ENCODE assay signal across 21 mouse cellular contexts in the genomic region with DNA sequence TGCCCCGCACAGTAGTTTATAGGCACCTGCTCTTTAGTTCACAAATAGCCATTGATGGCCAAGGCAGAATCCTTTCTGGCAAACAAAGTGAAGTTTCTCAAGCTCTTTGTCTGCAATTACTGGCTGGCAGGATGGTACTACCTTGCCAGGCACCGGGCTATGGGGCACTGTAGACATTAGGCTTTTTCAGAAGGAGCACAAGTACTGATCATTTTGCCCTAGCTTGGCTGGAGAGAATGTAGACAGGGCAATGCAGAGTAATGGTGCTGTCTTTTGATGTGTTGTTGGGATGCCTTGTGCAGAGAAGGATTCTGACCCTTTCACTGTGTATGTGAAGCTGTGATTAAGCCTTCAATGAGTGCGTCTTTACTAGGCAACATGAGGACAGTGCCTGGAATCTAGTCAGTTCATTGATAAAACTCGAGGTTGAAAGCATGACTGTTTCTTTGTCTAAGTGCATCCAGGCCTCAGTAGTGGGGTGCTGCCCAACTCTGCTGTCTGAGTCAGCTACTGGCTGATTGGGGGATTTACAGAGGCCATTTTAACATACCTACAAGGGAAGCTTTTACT. TPM values are rescaled to one million over a fixed set of nuclear protein-coding genes. Genes with fewer than 3 reads are reported as not detected.
DNase-seq lines count a peak whose midpoint lies in the region; ATAC-seq lines count a peak whose summit lies in the region.
"Had no signal": no experiment of that assay in that cellular context is flagged by ENCODE, and none has a peak within 500 bp of the region (broad histone marks: within the 10 kb centered on the region; RNA-seq: fewer than 3 reads in every experiment).

No protein-coding gene starts in this region.

- no peaks in the 10 kb centered on the region for H3K36me3 ChIP-seq in hindbrain, embryonic 12.5 days
- H3K36me3 ChIP-seq in midbrain, embryonic 13.5 days = no peaks in the 10 kb centered on the region
- H3K36me3 ChIP-seq: G1E; heart, embryonic 10.5 days; limb, embryonic 13.5 days had no signal

- DNase-seq in Muller cell, postnatal 12 days (ENCODE audit: inconsistent ontology term) = peak; percentile 91
- DNase-seq in brain, adult 2 months (ENCODE audit: low read depth, low spot score) = peak; percentile 5
- DNase-seq in urinary bladder, adult 2 months (ENCODE audit: low spot score) = no peak
- DNase-seq in layer of hippocampus, postnatal 14 days (ENCODE audit: low spot score in 2 of 2) = no peak
- no peak for DNase-seq in ovary, postnatal 14 days (ENCODE audit: low spot score)
- no peak for DNase-seq in layer of hippocampus, postnatal 25 days (ENCODE audit: extremely low spot score in 1 of 2, low spot score in 1 of 2)
- DNase-seq: cerebellum, adult 9-11 months; gastrocnemius, postnatal 36 days; heart, postnatal 14 days; kidney, adult 9 months; right cerebral cortex, postnatal 14 days; thymus, postnatal 25 days had no signal

- peak; percentile 77 for ATAC-seq in hindbrain, embryonic 12.5 days (ENCODE audit: low FRiP score)
- peak; percentile 64 for ATAC-seq in midbrain, embryonic 13.5 days

- no peak overlapping the region for H3K9ac ChIP-seq in hindbrain, embryonic 12.5 days
- no peak overlapping the region for H3K9ac ChIP-seq in midbrain, embryonic 13.5 days (replicated peaks)
- H3K9ac ChIP-seq: limb, embryonic 13.5 days; liver, embryonic 14.5 days had no signal

- H3K9me3 ChIP-seq in hindbrain, embryonic 12.5 days (replicated peaks) = no peaks in the 10 kb centered on the region
- no peaks in the 10 kb centered on the region for H3K9me3 ChIP-seq in midbrain, embryonic 13.5 days
- H3K9me3 ChIP-seq: G1E; heart, embryonic 10.5 days; limb, embryonic 13.5 days had no signal

- peaks cover 14% of the 10 kb centered on the region for H3K4me1 ChIP-seq in hindbrain, embryonic 12.5 days
- peaks cover 14% of the 10 kb centered on the region for H3K4me1 ChIP-seq in midbrain, embryonic 13.5 days (replicated peaks)
- H3K4me1 ChIP-seq: heart, embryonic 10.5 days; limb, embryonic 13.5 days had no signal

- H3K4me3 ChIP-seq in hindbrain, embryonic 12.5 days = no peak overlapping the region
- H3K4me3 ChIP-seq in midbrain, embryonic 13.5 days (replicated peaks) = no peak overlapping the region
- H3K4me3 ChIP-seq: erythroblast, embryonic 14.5 days; heart, embryonic 10.5 days; limb, embryonic 13.5 days had no signal

- H3K4me2 ChIP-seq in hindbrain, embryonic 12.5 days (replicated peaks) = no peak overlapping the region
- no peak overlapping the region for H3K4me2 ChIP-seq in midbrain, embryonic 13.5 days (replicated peaks)
- H3K4me2 ChIP-seq: limb, embryonic 13.5 days had no signal

- no peak overlapping the region for H3K27ac ChIP-seq in hindbrain, embryonic 12.5 days
- no peak overlapping the region for H3K27ac ChIP-seq in midbrain, embryonic 13.5 days
- H3K27ac ChIP-seq: heart, embryonic 10.5 days; limb, embryonic 13.5 days; liver, embryonic 14.5 days; stomach, postnatal 0 days had no signal

- WGBS in hindbrain, embryonic 12.5 days = 52% methylated on average over 4 of the region's 4 CpGs
- 54% methylated on average over 4 of the region's 4 CpGs for WGBS in midbrain, embryonic 13.5 days

- H3K27me3 ChIP-seq in hindbrain, embryonic 12.5 days = no peaks in the 10 kb centered on the region
- H3K27me3 ChIP-seq in midbrain, embryonic 13.5 days = no peaks in the 10 kb centered on the region
- H3K27me3 ChIP-seq: limb, embryonic 13.5 days had no signal

RNA-seq across cellular contexts. Expression of gene Slc35f1, which starts 57.8 kb away (rescaled TPM):
- 22.1 and 23.2 TPM in 2 replicates for polyA plus RNA-seq in hindbrain, embryonic 12.5 days (2016; fragmentation: Nextera tagmentation; extraction: Ambion mirVana)
- 33.0 and 36.3 TPM in 2 replicates for polyA plus RNA-seq in midbrain, embryonic 13.5 days (2015; fragmentation: Nextera tagmentation; extraction: Ambion mirVana)
- polyA plus RNA-seq in urinary bladder, adult 2 months (2012; rRNA removed) = 1.9 and 2.1 TPM in 2 replicates
- total RNA-seq in layer of hippocampus, postnatal 14 days (2021) = 10 to 100 TPM; 34.6 to 41.5 TPM
- total RNA-seq in layer of hippocampus, postnatal 25 days (2021) = 10 to 100 TPM; 32.6 to 34.5 TPM
- total RNA-seq: G1E; megakaryocyte progenitor cell, adult 5-6 weeks had no signal
- polyA plus RNA-seq: erythroblast, embryonic 14.5 days; G1E had no signal

Comparison
In these comparisons a context has a peak if more than half of its experiments do, and no peak if none do; other contexts are left out.
1. DNase-seq: peak in Muller cell, postnatal 12 days (single experiment) and brain, adult 2 months (single experiment); none in urinary bladder, adult 2 months (single experiment), layer of hippocampus, postnatal 14 days (0 of 2), ovary, postnatal 14 days (single experiment) and layer of hippocampus, postnatal 25 days (0 of 2).